Mouse (Mus musculus) NIH3T3 (cell line): ENCODE data around the gene Kmt2d.
A peak's percentile ranks its signal among the peaks of the same experiment; 100 is the strongest.
"Not testable (repeated sequence)": the region's sequence is repeated elsewhere in the genome, so short reads cannot be mapped to it uniquely, and the experiment has no call there.

ENCODE experiments used
- DNase-seq: peaks from one replicate; pipeline ENCODE4 v3.0.0-alpha.2; 2012; ENCODE audit warnings: low read depth

Gene Kmt2d

DNA sequence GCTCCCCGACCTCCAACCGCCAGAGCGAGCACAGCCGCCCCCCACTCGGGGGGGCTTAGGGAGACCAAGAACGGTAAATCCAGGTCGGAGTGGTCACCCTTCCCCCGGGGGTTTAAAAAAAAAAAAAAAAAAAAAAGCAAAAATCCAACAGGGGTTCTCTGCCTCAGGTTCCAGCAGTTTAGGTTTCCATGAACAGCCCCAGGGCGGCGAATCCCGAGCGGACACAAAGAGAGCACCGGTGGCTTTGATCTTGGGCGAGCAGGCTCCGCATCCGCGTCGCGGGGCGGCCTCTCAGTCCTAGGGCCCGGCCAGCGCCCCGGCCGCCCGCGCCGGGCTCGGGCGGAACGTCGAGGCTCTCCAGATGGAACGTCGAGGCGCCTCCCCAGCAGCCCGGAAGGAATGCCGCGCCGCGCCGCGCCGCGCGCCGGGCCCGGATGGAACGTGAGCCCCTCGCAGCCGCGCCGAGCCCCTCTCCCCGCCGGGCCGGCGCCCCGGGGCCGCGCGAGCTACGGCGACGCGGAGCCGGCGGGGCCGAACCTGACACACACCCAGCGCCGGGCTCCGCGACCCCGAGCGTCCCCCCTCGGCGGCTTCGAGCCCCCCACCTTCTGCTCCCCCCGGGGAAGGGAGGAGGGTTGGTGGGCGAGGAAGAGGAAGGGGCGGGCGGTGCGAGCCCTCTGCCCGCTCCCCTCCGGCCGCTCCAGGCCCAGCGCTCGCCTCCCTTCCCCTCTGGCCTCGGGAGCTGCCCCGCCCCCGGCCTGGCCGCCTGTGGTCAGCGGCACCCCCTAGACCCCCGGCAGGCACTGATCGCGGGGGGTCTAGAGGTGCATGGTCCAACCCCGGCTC is at the start of gene Kmt2d:
Kmt2d (minus strand) TSS at position 135 of the 846 bp plus-strand sequence.
- peak; percentile 60 for DNase-seq

DNA sequence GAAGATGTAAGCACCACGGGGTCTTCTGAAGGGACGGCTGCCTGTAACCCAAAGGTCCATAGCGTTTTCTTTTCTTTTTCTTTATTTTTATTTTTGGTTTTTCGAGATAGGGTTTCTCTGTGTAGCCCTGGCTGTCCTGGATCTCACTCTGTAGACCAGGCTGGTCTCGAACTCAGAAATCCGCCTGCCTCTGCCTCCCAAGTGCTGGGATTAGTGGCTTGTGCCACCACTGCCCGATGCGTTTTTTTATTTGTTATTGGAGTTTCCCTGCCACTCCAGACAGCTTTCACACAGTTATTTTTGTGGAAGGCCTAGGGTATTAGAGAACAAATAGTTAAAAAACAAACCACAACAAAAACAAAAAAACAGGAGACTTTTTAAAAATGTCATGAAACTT is 47.5 kb upstream of the Kmt2d start:
- not testable (repeated sequence) for DNase-seq

- DNase-seq, result peak; percentile 100
Measured at GRCm38 (mm10) chr15:98917538-98918498, 46.8 kb upstream of the Kmt2d start, which contains the start of gene Lmbr1l. TSS of gene Lmbr1l (minus strand) at chr15:98918231.

DNA sequence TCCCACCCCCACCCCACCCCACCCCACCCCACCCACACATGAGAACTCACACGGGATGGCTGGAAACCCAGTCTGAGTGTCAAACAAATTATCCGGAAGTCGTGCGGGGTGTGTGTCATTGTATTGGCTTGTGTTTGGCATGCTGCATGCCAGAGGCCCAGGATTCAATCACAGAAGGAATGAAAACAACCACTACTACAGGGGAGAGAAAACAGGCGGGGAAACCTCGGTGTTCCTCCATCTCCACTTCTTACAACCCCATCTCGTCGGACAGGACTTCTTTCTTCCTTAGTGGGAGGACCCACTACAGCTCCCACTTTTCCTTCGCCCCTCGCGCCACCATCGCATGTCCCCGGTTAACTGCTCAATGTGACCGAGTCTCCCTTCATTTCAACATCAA is 46.1 kb upstream of the Kmt2d start:
- peak; percentile 65 for DNase-seq

GRCm38 (mm10) chr15:98916016-98916415 is 45.0 kb upstream of the Kmt2d start:
- no peak for DNase-seq

- no peak for DNase-seq
Measured at GRCm38 (mm10) chr15:98914903-98915302, 43.9 kb upstream of the Kmt2d start.

DNA sequence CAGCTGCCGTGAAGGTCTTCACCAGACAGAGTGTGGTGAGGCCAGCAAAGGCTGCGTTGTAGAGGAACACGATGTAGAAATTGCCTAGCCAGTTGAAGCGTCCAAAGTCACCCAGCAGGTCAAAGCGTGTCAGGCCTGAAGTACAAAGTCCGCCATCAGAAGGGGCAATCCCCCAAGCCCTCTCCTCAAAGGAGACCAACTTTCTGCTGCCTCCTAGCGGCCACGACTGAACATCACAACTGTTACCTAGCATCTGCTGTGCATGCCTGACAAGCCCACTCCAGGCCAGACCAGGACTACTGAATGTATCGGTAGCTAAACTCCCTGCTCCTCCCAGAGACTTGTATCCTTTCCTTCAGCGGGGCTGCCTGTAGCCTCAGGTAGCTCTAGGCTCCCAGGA is 33.7 kb upstream of the Kmt2d start:
- DNase-seq, result peak; percentile 62

DNA sequence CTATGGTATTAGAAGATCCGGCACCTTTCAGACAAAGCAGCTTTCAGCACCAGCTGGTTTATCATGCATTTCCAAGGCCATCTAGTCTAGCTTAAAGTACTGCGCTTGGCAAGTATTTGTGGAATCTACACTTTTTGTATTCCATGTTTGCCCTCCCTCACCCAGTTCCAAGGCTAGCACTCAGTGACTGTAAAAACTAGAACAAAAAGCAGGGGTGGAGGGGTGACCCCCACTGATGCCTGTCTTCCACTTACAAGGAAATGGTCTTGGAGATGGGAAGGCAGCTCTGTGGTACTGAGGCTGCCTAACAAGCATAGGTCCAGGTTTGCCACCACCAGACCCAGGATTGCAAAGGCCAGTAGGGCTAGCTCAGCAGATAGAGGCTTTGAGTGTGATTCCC is 31.6 kb upstream of the Kmt2d start:
- no peak for DNase-seq

GRCm38 (mm10) chr15:98901530-98901929 is 30.5 kb upstream of the Kmt2d start:
- DNase-seq, result no peak

GRCm38 (mm10) chr15:98897928-98898800 is 27.2 kb upstream of the Kmt2d start, which contains the start of gene Dhh:
TSS of gene Dhh (minus strand) at chr15:98898540.
- no peak for DNase-seq

DNA sequence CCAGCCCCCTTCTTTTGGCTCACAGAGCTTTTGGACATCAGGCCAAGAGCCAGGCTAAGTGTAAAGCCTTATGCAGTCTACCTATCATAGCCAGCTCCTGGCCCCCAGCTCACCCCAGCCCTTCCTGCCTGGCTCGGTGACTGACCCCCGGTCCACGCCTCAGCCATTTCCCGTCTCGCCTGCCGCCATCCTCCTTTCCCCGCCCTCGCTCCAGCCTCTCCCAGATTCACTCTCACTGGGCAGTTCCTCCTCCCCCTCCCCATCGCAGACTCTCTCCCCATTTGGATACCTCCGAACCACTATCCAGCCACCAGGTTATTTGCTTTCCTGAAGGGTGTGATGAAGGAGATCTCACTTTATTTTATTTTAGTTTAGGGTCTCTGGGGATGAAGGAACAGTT is 26.5 kb upstream of the Kmt2d start:
- no peak for DNase-seq

GRCm38 (mm10) chr15:98895635-98896589 is 24.9 kb upstream of the Kmt2d start:
- DNase-seq, result peak; percentile 54

DNA sequence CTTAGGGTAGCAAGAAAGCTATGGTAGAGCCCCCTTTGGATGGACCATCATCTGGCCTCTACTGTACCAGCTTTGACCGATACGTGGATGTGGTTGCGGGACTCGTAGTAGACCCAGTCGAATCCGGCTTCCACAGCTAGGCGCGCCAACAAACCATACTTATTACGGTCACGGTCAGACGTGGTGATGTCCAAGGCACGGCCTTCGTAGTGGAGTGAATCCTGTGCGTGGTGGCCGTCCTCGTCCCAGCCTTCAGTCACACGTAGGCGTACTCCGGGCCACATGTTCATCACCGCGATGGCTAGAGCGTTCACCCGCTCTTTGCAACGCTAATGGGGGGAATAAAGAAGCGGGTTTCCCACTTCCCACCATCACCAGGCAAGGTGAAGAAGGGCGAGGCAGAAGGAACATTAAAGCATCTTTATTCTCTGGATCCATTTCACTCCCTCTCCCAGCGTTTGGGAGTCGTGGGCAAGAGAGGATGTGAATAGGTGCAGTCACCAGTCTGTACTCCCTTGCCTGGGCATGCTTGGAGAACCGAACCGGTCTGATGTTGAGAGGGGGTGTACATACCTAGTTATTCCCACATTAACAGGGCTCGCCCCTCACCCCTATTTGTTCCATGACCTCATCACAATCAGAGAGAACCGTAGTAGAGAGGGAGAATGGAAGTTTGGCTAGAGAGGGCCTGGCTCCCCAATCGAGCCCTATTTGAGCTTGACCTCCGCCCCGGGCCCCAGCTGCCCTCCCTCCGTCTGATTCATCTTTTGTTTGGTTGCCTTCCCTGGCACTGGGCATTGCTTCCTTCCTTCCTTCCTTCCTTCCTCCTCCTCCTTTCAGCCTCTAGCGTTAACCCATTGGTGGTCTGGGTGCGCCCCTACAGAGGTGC is 24.0 kb upstream of the Kmt2d start:
- DNase-seq, result no peak

- no peak for DNase-seq
Measured at GRCm38 (mm10) chr15:98893940-98894745, 23.1 kb upstream of the Kmt2d start, which contains the start of gene Rhebl1. TSS of gene Rhebl1 (minus strand) at chr15:98894540.

DNA sequence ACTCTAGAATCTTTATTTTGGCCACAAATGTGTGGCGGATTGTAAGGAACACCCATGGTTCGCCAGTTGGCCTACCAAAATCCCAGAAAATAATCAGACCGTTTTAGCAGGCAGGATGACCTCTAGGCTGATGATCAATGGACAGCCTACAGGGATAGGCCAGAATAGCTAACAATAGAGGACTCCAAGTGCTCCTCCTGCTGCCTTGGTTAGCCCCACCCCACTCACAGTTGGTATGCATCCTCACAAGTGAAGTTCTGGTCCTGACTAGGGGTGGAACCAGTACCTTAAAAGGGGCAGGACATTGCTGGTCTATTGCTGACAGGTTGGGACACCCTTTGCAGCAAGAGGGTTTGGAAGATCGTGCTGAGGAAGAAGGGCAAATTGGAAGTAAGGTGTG is 22.0 kb upstream of the Kmt2d start:
- no peak for DNase-seq

DNA sequence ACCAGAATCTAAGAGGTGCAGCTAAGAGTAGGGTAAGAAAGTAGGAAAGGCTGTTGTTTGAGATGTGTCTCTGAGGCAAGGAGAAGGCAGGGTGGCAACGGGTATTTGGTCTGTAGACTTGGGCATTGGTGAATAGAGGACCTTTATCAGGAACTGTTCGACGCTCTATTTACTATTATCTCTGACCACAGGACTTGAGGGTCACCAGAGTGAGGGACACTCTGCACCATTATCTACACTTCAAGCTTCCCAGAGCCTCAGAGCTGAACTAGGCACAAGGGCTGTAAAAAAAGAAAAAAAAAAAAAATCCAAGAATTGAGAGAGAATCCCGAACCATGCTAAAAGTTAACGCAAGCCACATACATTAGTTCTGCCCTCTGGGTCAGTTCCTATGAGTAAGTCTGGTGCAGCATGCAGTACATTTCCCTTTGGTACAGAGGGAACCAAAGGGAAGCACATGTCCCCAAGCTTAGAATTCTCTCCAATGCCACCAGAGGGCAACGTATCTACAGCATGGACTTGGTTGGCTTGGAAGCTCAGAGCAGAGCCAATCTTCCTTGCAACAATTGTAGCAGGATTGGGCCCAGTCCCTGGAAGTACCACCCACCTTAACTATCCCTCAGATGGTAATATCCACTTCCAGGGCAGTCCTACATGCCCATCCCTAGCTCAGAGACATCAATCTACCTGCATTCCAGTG is 21.1 kb upstream of the Kmt2d start:
- peak; percentile 86 for DNase-seq

- no peak for DNase-seq
Measured at GRCm38 (mm10) chr15:98891198-98891742, 20.3 kb upstream of the Kmt2d start.

- no peak for DNase-seq
Measured at GRCm38 (mm10) chr15:98887526-98887925, 16.5 kb upstream of the Kmt2d start.
